Mouse (Mus musculus): ENCODE results near the gene Insig1.
A peak's percentile ranks its signal among the peaks of the same experiment; 100 is the strongest.

Insig1 gene

DNA sequence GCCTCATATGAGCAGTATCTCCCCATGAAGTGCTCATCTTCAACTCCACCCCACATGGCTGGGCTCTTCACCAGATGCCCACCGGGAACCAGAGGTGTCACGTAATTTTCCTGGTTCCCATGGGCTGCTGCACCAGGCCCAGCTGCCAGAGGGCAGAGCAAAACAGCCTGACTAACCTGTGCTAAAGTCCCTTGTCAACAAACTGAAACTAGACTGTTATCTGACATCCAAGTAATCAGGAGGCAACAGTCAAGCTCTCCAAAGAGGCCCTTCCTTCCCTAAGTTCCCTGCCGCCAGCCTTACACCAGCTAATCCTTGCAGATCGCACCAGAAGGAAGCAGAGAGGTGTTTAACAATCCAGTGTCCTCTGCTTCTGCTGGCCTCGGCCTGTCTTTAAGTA is 4.9 kb upstream of the Insig1 start:
- no peak for DNase-seq

GRCm38 (mm10) chr5:28070149-28070827 is 875 bp upstream of the Insig1 start:
- DNase-seq = peak; percentile 26

GRCm38 (mm10) chr5:28071456-28072223 is 477 bp downstream of the Insig1 start:
- DNase-seq = peak; percentile 82

GRCm38 (mm10) chr5:28079431-28079830 is 8.3 kb downstream of the Insig1 start:
- no peak for DNase-seq

DNA sequence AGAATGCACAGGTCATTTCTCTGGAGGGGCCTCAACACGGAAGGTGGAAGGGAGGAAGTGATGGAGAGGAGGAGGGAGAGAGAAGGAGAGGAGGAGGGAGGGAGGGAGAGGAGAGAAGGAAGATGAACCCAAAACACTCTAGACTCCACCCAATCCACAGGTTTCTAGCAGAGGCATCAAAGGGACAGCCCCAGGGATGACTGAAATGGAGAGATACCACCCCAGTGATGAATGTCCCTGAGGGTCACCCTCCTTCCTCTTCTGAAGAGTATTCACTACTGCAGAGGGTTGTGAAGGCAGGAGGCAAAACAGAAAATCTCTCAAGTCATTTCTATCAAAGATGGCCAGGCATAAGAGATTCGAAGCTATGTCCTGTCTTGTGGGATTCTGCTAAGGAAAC is 10.0 kb downstream of the Insig1 start:
- DNase-seq = no peak

GRCm38 (mm10) chr5:28081822-28082221 is 10.7 kb downstream of the Insig1 start:
- no peak for DNase-seq

DNA sequence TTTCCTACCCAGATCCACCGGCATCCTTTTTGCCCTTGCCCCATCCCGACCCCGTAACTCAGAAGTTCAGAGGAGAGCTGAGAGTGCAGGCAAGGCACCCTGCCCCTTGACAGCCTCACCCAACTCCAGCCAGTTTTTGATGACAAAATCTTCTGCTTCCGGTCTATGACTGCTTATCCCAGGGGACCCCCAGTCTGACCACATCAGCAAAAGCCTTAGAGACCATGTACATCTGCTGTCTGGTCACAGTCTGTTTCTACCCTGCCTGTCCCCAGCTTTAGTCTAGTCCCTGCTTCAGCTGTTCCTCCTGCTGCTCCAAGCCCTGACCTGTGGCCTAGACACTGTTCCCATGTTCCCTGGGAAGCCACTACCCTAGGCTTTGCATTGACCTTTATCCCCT is 11.1 kb downstream of the Insig1 start:
- no peak for DNase-seq

DNA sequence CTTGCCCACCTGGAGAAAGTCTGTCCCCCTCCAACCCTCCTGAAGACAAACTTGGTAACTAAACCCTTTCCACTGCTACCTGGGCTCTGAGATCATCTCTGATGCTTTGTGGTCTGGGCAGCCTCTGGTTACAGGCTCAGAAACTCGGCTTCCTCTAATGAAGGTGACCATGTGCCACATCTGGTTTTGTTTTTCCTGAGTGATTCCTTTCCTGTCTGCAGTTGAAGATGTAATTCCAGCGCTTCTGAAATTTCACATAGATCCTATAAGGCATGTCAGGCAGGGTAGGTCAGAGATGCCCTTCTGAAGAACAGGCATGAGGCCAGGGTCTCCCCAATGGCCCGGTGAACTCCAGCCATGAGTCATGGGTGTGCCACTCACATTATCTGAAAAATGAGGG is 11.6 kb downstream of the Insig1 start:
- DNase-seq = no peak

DNA sequence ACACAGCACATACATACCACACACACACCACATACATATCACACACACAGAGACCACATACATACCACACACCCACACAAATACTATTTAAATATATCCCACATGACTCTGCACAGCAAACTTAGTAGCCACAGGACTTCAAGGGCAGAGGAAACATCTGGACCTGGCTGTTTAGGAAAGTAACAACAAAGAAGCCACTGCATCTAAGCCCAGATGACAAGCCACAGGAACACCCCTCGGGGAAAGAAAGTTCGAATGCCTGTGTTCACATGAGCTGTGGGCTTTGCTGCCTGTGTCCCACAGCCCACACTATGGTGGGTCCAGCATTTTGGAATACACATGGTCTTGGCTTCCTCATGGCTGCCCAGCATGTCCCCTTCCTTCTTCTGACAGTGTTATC is 13.6 kb downstream of the Insig1 start:
- no peak for DNase-seq

DNA sequence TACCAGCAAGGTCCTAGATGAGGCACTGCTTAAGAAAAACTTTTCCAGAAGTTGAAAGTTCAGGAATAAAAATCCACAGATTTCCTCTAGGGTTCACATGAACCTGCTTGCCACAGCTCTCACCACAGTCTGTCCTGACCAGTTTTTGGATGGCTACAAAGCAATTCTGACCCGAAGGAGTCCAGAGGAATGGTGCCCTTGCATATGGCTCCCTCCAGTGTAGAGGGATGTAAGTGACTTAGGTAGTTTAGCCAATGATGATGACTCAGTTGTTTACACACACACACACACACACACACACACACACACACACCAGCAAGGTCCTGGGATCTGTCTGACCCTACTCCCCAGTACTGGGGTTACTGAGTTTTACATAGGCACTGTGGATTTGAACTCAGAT is 19.4 kb downstream of the Insig1 start:
- DNase-seq = no peak

DNA sequence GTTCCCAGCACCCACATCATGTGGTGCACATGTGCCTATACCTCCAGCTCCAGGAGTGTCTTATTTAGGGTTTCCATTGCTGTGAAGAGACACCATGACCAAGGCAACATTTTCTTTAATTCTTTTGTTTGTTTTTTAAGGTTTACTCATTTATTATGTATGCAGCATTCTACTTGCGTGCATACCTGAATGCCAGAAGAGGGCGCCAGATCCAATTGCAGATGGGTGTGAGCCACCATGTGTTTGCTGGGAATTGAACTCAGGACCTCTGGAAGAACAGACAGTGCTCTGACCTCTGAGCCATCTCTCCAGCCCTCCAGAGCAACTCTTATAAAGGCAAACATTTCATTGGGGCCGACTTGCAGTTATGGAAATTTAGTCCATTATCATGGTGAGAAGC is 21.2 kb downstream of the Insig1 start:
- no peak for DNase-seq

DNA sequence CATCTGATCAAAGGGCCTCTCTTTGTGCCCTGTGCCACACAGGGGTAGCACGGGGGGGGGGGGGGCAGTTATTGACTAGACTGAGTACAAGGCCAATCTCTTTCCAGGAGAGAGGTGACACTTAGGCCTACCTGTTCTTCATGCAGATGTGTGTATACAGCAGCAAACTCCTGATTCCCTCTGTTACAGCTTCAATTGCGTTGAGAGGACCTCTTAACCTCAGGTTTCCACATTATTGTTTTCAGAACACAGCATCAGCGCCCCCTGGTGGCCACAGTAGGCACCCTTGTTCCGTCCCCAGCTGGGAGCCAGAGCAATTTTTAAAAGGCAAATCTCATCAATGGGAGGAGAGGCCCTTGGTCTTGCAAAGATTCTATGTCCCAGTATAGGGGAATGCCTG is 22.7 kb downstream of the Insig1 start:
- DNase-seq = peak; percentile 80

DNA sequence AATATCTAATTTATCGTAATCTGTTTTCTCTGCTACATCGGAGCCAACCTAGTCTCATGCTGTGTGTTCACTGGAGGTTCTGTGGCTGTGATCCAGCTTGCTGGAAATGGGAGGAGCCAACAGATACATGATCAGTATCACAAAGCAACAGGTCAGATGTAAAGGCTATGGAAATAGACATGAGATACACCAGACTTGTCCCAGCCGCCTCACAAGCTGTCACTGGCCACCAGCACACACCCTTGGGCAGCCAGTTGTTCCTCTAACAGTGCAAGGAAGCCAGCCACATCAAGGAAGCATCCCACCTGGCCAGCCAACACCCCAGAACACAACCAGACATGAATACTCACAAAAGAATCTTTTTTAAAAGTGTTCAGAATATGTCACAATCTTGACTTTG is 23.2 kb downstream of the Insig1 start:
- DNase-seq = no peak

- no peak for DNase-seq
These were observed 23.7 kb downstream of the Insig1 start for GRCm38 (mm10) chr5:28094846-28095245.

- no peak for DNase-seq
These were observed 24.5 kb downstream of the Insig1 start for GRCm38 (mm10) chr5:28095671-28096070.

DNA sequence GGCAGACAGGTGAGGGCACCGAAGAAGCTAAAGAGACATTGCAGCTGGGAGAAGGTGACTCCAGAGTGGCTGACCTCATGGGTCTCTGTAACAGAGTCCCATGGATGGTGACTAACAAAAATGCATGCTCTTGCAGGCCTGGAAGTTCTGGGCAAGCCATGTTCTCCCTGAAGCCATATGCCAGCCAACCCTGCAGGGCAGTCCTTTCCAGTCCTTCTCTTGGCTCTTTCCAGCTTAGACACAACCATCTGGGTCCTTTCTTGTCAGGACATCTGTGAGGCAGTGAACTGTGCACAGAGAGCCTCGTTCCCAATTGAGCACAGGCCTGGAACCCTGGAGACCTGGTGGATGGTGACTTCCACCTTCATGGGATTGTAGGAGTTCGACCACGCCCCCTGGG is 35.8 kb downstream of the Insig1 start:
- no peak for DNase-seq

- DNase-seq = no peak
These were observed 36.8 kb downstream of the Insig1 start for GRCm38 (mm10) chr5:28107974-28108373.

DNA sequence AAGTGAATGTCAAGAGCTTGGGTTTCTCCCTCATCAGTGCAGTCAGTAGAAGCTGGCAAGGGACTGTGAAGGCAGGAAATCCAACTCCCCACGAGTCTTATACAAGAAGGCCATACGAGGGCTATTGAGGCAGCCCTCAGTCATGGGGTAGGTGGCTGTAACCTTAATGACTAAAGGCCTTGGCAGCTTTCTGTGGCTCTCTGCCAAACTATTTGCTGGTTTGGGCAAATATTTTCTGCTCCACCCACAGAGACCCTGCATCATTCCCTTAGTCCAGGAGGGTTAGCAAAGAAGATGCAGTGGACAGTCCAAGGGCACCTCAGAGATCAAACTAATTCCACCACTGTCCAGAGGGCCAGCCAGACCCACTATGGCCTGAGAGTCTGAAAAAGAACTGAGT is 39.7 kb downstream of the Insig1 start:
- DNase-seq = no peak

DNA sequence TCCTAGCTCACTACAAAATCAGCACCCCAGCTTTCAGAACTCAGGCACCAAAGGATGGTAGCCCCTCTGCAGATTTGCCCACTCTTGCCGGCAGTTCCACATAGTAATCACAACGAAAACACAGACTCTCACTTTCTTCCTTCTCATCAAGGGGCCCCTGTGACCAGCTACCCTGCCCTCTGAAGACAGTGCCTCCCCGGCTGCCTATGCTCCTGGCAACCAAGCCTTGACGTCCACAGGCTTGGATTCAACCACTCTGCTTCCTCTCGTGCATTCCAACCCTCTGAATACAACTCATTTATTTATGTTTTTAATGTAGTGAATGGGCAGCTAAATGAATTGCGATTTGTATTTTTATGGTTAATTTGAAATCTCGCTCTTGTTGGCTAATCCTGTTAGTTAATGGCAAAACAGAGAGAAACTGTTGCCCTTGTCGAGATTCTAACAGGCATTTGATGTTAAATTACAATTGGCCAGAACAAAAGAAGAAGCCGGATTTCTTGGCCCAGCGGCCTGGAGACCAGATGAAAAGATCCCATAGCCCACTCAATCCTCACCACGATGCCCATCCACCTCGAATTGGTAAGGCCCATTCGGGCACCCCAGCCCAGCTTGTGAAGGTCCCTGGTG is 46.2 kb downstream of the Insig1 start:
- DNase-seq = no peak

GRCm38 (mm10) chr5:28117882-28118530 is 46.8 kb downstream of the Insig1 start:
- no peak for DNase-seq

DNA sequence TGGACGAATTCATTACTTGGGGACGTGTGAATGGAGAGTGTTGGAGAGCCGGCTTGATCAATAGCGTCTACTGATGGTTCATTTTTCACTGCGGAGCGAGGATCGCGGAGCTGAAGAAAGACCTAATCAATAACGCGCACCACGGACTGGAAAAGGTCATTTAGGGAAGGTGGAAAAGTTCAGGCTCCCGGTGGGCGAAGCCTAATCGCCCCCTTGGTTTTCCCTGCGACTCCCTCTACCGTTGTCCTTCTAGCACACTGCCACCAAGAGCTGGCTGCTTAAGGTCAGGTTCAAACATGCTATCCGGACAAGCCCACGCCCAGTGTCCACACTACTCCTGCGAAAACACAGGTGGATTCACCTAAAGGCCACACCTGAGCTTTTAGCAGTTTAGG is 47.4 kb downstream of the Insig1 start:
- no peak for DNase-seq

GRCm38 (mm10) chr5:28119576-28119975 is 48.4 kb downstream of the Insig1 start:
- DNase-seq = no peak

Data from thymus, postnatal 14 days (tissue).